Mouse (Mus musculus): ENCODE measurements around the gene Filip1l. TPM values are rescaled to one million over a fixed set of nuclear protein-coding genes. Genes with fewer than 3 reads are reported as not detected.

Gene Filip1l
- polyA plus RNA-seq, 1 experiment from 2014 or later = 35.3 TPM

GRCm38 (mm10) chr16:57315026-57315425 lies 37.9 kb upstream of the Filip1l start:
- no peak for TF ChIP-seq CTCF (IDR thresholded peaks at IDR 0.05; ENCODE audit: low read depth)
- TF ChIP-seq EP300 (optimal IDR thresholded peaks at IDR 0.05) = no peak
- H3K9ac ChIP-seq (ENCODE audit: low read length) = no peak overlapping the region; the same call in 1 of the 2 replicates
- 71% methylated on average over 9 of the region's 9 CpGs for WGBS
- H3K27me3 ChIP-seq (ENCODE audit: control insufficient read depth, insufficient read depth, low read length) = no peaks in the 10 kb centered on the region
- H3K4me3 ChIP-seq (ENCODE audit: low read depth, low read length) = no peak overlapping the region
- peak overlapping the region; percentile 61 for H3K27ac ChIP-seq (replicated peaks)
- H3K36me3 ChIP-seq (ENCODE audit: control insufficient read depth, insufficient read depth, low read length) = no peaks in the 10 kb centered on the region
- DNase-seq (ENCODE audit: low spot score) (no peak), ATAC-seq (ENCODE audit: low FRiP score, low TSS enrichment) (peak; percentile 8; the same call in 1 of the 2 replicates)
- no peak overlapping the region for H3K4me2 ChIP-seq (replicated peaks; ENCODE audit: low read depth)
- H3K9me3 ChIP-seq (ENCODE audit: control insufficient read depth, low read length) = no peaks in the 10 kb centered on the region
- H3K4me1 ChIP-seq (replicated peaks; ENCODE audit: control insufficient read depth, insufficient read depth) = no peaks in the 10 kb centered on the region; the same call in 1 of the 2 replicates

GRCm38 (mm10) chr16:57317127-57317526 lies 35.8 kb upstream of the Filip1l start:
- Histone ChIP-seq H3K36me3 (ENCODE audit: control insufficient read depth, insufficient read depth, low read length) (no peaks in the 10 kb centered on the region), H3K27ac (replicated peaks) (no peak overlapping the region), H3K4me1 (replicated peaks; ENCODE audit: control insufficient read depth, insufficient read depth) (no peaks in the 10 kb centered on the region; the same call in 1 of the 2 replicates), H3K4me3 (ENCODE audit: low read depth, low read length) (no peak overlapping the region), H3K4me2 (replicated peaks; ENCODE audit: low read depth) (no peak overlapping the region), H3K9ac (ENCODE audit: low read length) (no peak overlapping the region), H3K9me3 (ENCODE audit: control insufficient read depth, low read length) (no peaks in the 10 kb centered on the region), H3K27me3 (ENCODE audit: control insufficient read depth, insufficient read depth, low read length) (no peaks in the 10 kb centered on the region)
- no peak for ATAC-seq (ENCODE audit: low FRiP score, low TSS enrichment)
- TF ChIP-seq CTCF (IDR thresholded peaks at IDR 0.05; ENCODE audit: low read depth) (no peak), EP300 (optimal IDR thresholded peaks at IDR 0.05) (no peak)
- no peak for DNase-seq (ENCODE audit: low spot score)
- 73% methylated on average over 4 of the region's 4 CpGs for WGBS

GRCm38 (mm10) chr16:57317882-57318636 lies 34.8 kb upstream of the Filip1l start:
- Histone ChIP-seq H3K4me3 (ENCODE audit: low read depth, low read length) (no peak overlapping the region), H3K27ac (replicated peaks) (peak overlapping the region; percentile 31), H3K4me2 (replicated peaks; ENCODE audit: low read depth) (no peak overlapping the region), H3K4me1 (replicated peaks; ENCODE audit: control insufficient read depth, insufficient read depth) (no peaks in the 10 kb centered on the region; the same call in 1 of the 2 replicates), H3K9me3 (ENCODE audit: control insufficient read depth, low read length) (no peaks in the 10 kb centered on the region), H3K36me3 (ENCODE audit: control insufficient read depth, insufficient read depth, low read length) (no peaks in the 10 kb centered on the region), H3K9ac (ENCODE audit: low read length) (no peak overlapping the region), H3K27me3 (ENCODE audit: control insufficient read depth, insufficient read depth, low read length) (no peaks in the 10 kb centered on the region)
- WGBS = 27% methylated on average over 13 of the region's 13 CpGs
- ATAC-seq (ENCODE audit: low FRiP score, low TSS enrichment) (peak; percentile 80; the same call in 1 of the 2 replicates), DNase-seq (ENCODE audit: low spot score) (no peak)
- TF ChIP-seq CTCF (IDR thresholded peaks at IDR 0.05; ENCODE audit: low read depth) (no peak), EP300 (optimal IDR thresholded peaks at IDR 0.05) (no peak)

- no peaks in the 10 kb centered on the region for H3K27me3 ChIP-seq (ENCODE audit: control insufficient read depth, insufficient read depth, low read length)
- H3K9me3 ChIP-seq (ENCODE audit: control insufficient read depth, low read length) = no peaks in the 10 kb centered on the region
- H3K27ac ChIP-seq (replicated peaks) = peak overlapping the region; percentile 61
- DNase-seq (ENCODE audit: low spot score) (no peak), ATAC-seq (ENCODE audit: low FRiP score, low TSS enrichment) (peak; percentile 53; the same call in 1 of the 2 replicates)
- no peaks in the 10 kb centered on the region for H3K36me3 ChIP-seq (ENCODE audit: control insufficient read depth, insufficient read depth, low read length)
- H3K4me1 ChIP-seq (replicated peaks; ENCODE audit: control insufficient read depth, insufficient read depth) = no peaks in the 10 kb centered on the region; the same call in 1 of the 2 replicates
- WGBS = 57% methylated on average over 8 of the region's 8 CpGs
- H3K4me3 ChIP-seq (ENCODE audit: low read depth, low read length) = no peak overlapping the region
- no peak overlapping the region for H3K9ac ChIP-seq (ENCODE audit: low read length)
- TF ChIP-seq CTCF (IDR thresholded peaks at IDR 0.05; ENCODE audit: low read depth) = no peak
- H3K4me2 ChIP-seq (replicated peaks; ENCODE audit: low read depth) = no peak overlapping the region
Observed at GRCm38 (mm10) chr16:57318637-57319125, 34.2 kb upstream of the Filip1l start.

- H3K4me2 ChIP-seq (replicated peaks; ENCODE audit: low read depth) = no peak overlapping the region
- H3K36me3 ChIP-seq (ENCODE audit: control insufficient read depth, insufficient read depth, low read length) = no peaks in the 10 kb centered on the region
- 70% methylated on average over 7 of the region's 7 CpGs for WGBS
- H3K9ac ChIP-seq (ENCODE audit: low read length) = no peak overlapping the region
- no peak overlapping the region for H3K27ac ChIP-seq (replicated peaks)
- H3K9me3 ChIP-seq (ENCODE audit: control insufficient read depth, low read length) = no peaks in the 10 kb centered on the region
- no peaks in the 10 kb centered on the region for H3K27me3 ChIP-seq (ENCODE audit: control insufficient read depth, insufficient read depth, low read length)
- H3K4me3 ChIP-seq (ENCODE audit: low read depth, low read length) = no peak overlapping the region
- DNase-seq (ENCODE audit: low spot score) = no peak
- H3K4me1 ChIP-seq (replicated peaks; ENCODE audit: control insufficient read depth, insufficient read depth) = no peaks in the 10 kb centered on the region; the same call in 1 of the 2 replicates
- no peak for TF ChIP-seq EP300 (optimal IDR thresholded peaks at IDR 0.05)
- TF ChIP-seq CTCF (IDR thresholded peaks at IDR 0.05; ENCODE audit: low read depth) = no peak
- ATAC-seq (ENCODE audit: low FRiP score, low TSS enrichment) = no peak
Observed at GRCm38 (mm10) chr16:57319284-57320124, 33.4 kb upstream of the Filip1l start.
